Mouse (Mus musculus) E14TG2a.4 (cell line): ENCODE measurements around the gene Cdc16.

Experiments used
- CTCF ChIP-seq: conservative IDR thresholded peaks from 2 replicates; pipeline ENCODE4 v1.5.1; 2014; ENCODE audit warnings: low read length
- NANOG ChIP-seq: IDR thresholded peaks from 2 replicates; pipeline ENCODE4 v1.6.1; 2014; ENCODE audit warnings: borderline replicate concordance, low read length, mixed read lengths
- POU5F1 ChIP-seq: IDR thresholded peaks from 2 replicates; pipeline ENCODE4 v1.6.1; 2014; ENCODE audit warnings: low read length, borderline replicate concordance

- TF ChIP-seq CTCF, result no peak
- TF ChIP-seq POU5F1, result no peak
- TF ChIP-seq NANOG, result no peak
Measured at GRCm38 (mm10) chr8:13769206-13769605, 11.7 kb downstream of the Cdc16 start.
